Mouse (Mus musculus) retina, adult 2 months (tissue): ENCODE results near the gene Ctag2.

Experiments used
- DNase-seq: peaks from one replicate; pipeline ENCODE4 v3.0.0-alpha.2; 2012; ENCODE audit warnings: low read depth, low spot score

The Ctag2 gene

GRCm38 (mm10) chrX:65047344-65047743 lies at the start of gene Ctag2:
Gene Ctag2 (plus strand): TSS chrX:65047644.
- no peak for DNase-seq
